8 mouse cellular contexts compared by ENCODE assay signal in genomic region chr3:102735031-102735558, GRCm38 (mm10). TPM values are rescaled to one million over a fixed set of nuclear protein-coding genes. Genes with fewer than 3 reads are reported as not detected.
A peak's percentile ranks its signal among the peaks of the same experiment; 100 is the strongest.
DNase-seq lines count a peak whose midpoint lies in the region; ATAC-seq and TF ChIP-seq lines count a peak whose summit lies in the region.

No protein-coding gene starts in this region.

- peak; percentile 38; the same call in 1 of the 2 replicates for TF ChIP-seq CTCF in kidney, postnatal 0 days (IDR thresholded peaks at IDR 0.05; ENCODE audit: low read depth)
- no peak for TF ChIP-seq CTCF in lung, adult 2 months (IDR thresholded peaks at IDR 0.05; ENCODE audit: insufficient read depth, low read length)

- H3K9ac ChIP-seq in kidney, postnatal 0 days (ENCODE audit: low read depth, low read length): peak overlapping the region; percentile 59
- H3K9ac ChIP-seq in embryonic facial prominence, embryonic 14.5 days (ENCODE audit: low read depth, low read length): peak overlapping the region; percentile 73
- peak overlapping the region; percentile 82 for H3K9ac ChIP-seq in hindbrain, embryonic 13.5 days

- intact Hi-C loops in left cerebral cortex, postnatal 36 days (cut with DNase I): no loop called here

- H3K4me2 ChIP-seq in kidney, postnatal 0 days (ENCODE audit: low read length): peak overlapping the region; percentile 96
- peak overlapping the region; percentile 90 for H3K4me2 ChIP-seq in embryonic facial prominence, embryonic 14.5 days (ENCODE audit: low read depth, low read length)
- H3K4me2 ChIP-seq in hindbrain, embryonic 13.5 days: peak overlapping the region; percentile 82

- ATAC-seq in kidney, postnatal 0 days (replicated peaks; ENCODE audit: low FRiP score, low read depth): peak; percentile 46
- ATAC-seq in embryonic facial prominence, embryonic 14.5 days (ENCODE audit: low read depth): peak; percentile 64
- ATAC-seq in hindbrain, embryonic 13.5 days (ENCODE audit: low FRiP score): peak; percentile 84
- ATAC-seq in neutrophil, adult 5-6 weeks (ENCODE audit: extremely low read depth, insufficient number of reproducible peaks, low FRiP score, poor library complexity, severe bottlenecking): peak; percentile 45

- WGBS in kidney, postnatal 0 days: 2% methylated on average over 33 of the region's 33 CpGs
- 2% methylated on average over 25 of the region's 33 CpGs for WGBS in embryonic facial prominence, embryonic 14.5 days
- WGBS in hindbrain, embryonic 13.5 days: under 1% methylated on average over 33 of the region's 33 CpGs
- under 1% methylated on average over 33 of the region's 33 CpGs for WGBS in lung, adult 2 months

- H3K4me3 ChIP-seq in kidney, postnatal 0 days (replicated peaks; ENCODE audit: low read depth, low read length): peak overlapping the region; percentile 69
- peak overlapping the region; percentile 69 for H3K4me3 ChIP-seq in embryonic facial prominence, embryonic 14.5 days (ENCODE audit: low read depth, low read length)
- H3K4me3 ChIP-seq in hindbrain, embryonic 13.5 days: peak overlapping the region; percentile 73
- H3K4me3 ChIP-seq in lung, adult 2 months (replicated peaks; ENCODE audit: extremely low read depth, low read depth, low read length): peak overlapping the region; percentile 87

- DNase-seq in kidney, postnatal 0 days (ENCODE audit: low spot score): peak; percentile 54
- DNase-seq in kidney, adult 8-10 months: no peak
- DNase-seq in T-cell, adult 2 months (ENCODE audit: low spot score): peak; percentile 41
- peak; percentile 44 for DNase-seq in embryonic facial prominence, embryonic 14.5 days (ENCODE audit: low spot score)
- no peak for DNase-seq in lung, adult 2 months
- no peak for DNase-seq in left cerebral cortex, postnatal 36 days (ENCODE audit: low spot score in 2 of 2)

- TF ChIP-seq POLR2A in lung, adult 2 months (IDR thresholded peaks at IDR 0.05; ENCODE audit: borderline replicate concordance, extremely low read depth, low read depth, low read length): no peak

- no peaks in the 10 kb centered on the region for H3K9me3 ChIP-seq in kidney, postnatal 0 days (replicated peaks; ENCODE audit: low read length)
- no peaks in the 10 kb centered on the region for H3K9me3 ChIP-seq in embryonic facial prominence, embryonic 14.5 days (ENCODE audit: control insufficient read depth, low read length)
- H3K9me3 ChIP-seq in hindbrain, embryonic 13.5 days: no peaks in the 10 kb centered on the region

- H3K36me3 ChIP-seq in kidney, postnatal 0 days (ENCODE audit: insufficient read depth, low read length): no peaks in the 10 kb centered on the region
- H3K36me3 ChIP-seq in embryonic facial prominence, embryonic 14.5 days (ENCODE audit: control insufficient read depth, insufficient read depth, low read length): no peaks in the 10 kb centered on the region
- no peaks in the 10 kb centered on the region for H3K36me3 ChIP-seq in hindbrain, embryonic 13.5 days

- H3K27ac ChIP-seq in kidney, postnatal 0 days: 0 out of 2 replicates have a peak overlapping the region, but pooled peaks have one; percentile 19
- no peak overlapping the region for H3K27ac ChIP-seq in embryonic facial prominence, embryonic 14.5 days (replicated peaks; ENCODE audit: low read depth, low read length)
- peak overlapping the region; percentile 77 for H3K27ac ChIP-seq in hindbrain, embryonic 13.5 days

- H3K27me3 ChIP-seq in kidney, postnatal 0 days (ENCODE audit: insufficient read depth, low read length): no peaks in the 10 kb centered on the region
- no peaks in the 10 kb centered on the region for H3K27me3 ChIP-seq in embryonic facial prominence, embryonic 14.5 days (replicated peaks; ENCODE audit: control insufficient read depth, insufficient read depth, low read length)
- H3K27me3 ChIP-seq in hindbrain, embryonic 13.5 days: no peaks in the 10 kb centered on the region

- H3K4me1 ChIP-seq in kidney, postnatal 0 days (replicated peaks; ENCODE audit: insufficient read depth, low read length): 0 out of 2 replicates have a peak, but pooled peaks cover 3% of the 10 kb centered on the region
- H3K4me1 ChIP-seq in embryonic facial prominence, embryonic 14.5 days (ENCODE audit: control insufficient read depth, insufficient read depth, low read length): peaks cover 3% of the 10 kb centered on the region; the same call in 1 of the 2 replicates
- peaks cover 21% of the 10 kb centered on the region for H3K4me1 ChIP-seq in hindbrain, embryonic 13.5 days (replicated peaks)
- H3K4me1 ChIP-seq in lung, adult 2 months (ENCODE audit: control insufficient read depth, insufficient read depth, low read length): peaks cover 23% of the 10 kb centered on the region

RNA-seq across cellular contexts. Expression of gene Tspan2, which starts 0.8 kb away (rescaled TPM):
- 8.9 and 9.5 TPM in 2 replicates for polyA plus RNA-seq in kidney, postnatal 0 days (2015; fragmentation: Nextera tagmentation; extraction: Ambion mirVana)
- 8.4 and 10.1 TPM in 2 replicates for polyA plus RNA-seq in embryonic facial prominence, embryonic 14.5 days (2014; fragmentation: Nextera tagmentation; extraction: Ambion mirVana)
- polyA plus RNA-seq in hindbrain, embryonic 13.5 days (2015; fragmentation: Nextera tagmentation; extraction: Ambion mirVana): 7.5 and 8.6 TPM in 2 replicates
- polyA plus RNA-seq in lung, adult 2 months (2012; rRNA removed): 20.0 and 34.7 TPM in 2 replicates
- total RNA-seq in neutrophil, adult 5-6 weeks (2017): 32.3 and 35.3 TPM in 2 replicates
- total RNA-seq in left cerebral cortex, postnatal 36 days (2021): 100 to 1,000 TPM in 1 of 2 experiments, 10 to 100 TPM in 1; 72.9 to 121 TPM

RNA-seq across cellular contexts. Expression of gene Tshb, which starts 47.4 kb away (rescaled TPM):
- polyA plus RNA-seq in kidney, postnatal 0 days (2015; fragmentation: Nextera tagmentation; extraction: Ambion mirVana): 0.10 and 0.18 TPM in 2 replicates
- polyA plus RNA-seq in embryonic facial prominence, embryonic 14.5 days (2014; fragmentation: Nextera tagmentation; extraction: Ambion mirVana): 1.9 and 4.3 TPM in 2 replicates
- 0.13 and 0.30 TPM in 2 replicates for polyA plus RNA-seq in hindbrain, embryonic 13.5 days (2015; fragmentation: Nextera tagmentation; extraction: Ambion mirVana)
- polyA plus RNA-seq in lung, adult 2 months (2012; rRNA removed): 0.38 and 1.5 TPM in 2 replicates
- 0.47 and 0.74 TPM in 2 replicates for total RNA-seq in neutrophil, adult 5-6 weeks (2017)
- not detected for total RNA-seq in left cerebral cortex, postnatal 36 days (2021)

Comparison
In these comparisons a context has a peak if more than half of its experiments do, and no peak if none do; other contexts are left out.
1. DNase-seq: peak in kidney, postnatal 0 days (single experiment), T-cell, adult 2 months (single experiment) and embryonic facial prominence, embryonic 14.5 days (single experiment); none in kidney, adult 8-10 months (0 of 2), lung, adult 2 months (single experiment) and left cerebral cortex, postnatal 36 days (0 of 2).
2. Peak in every context shown above with its lines, with median percentiles within 50 percentile points of each other: ATAC-seq, H3K4me2 ChIP-seq, H3K4me3 ChIP-seq and H3K9ac ChIP-seq.